Mouse (Mus musculus) macrophage (primary cell): ENCODE measurements around the gene Lekr1. TPM values are rescaled to one million over a fixed set of nuclear protein-coding genes. Genes with fewer than 3 reads are reported as not detected.

Source experiments
- H3K27ac ChIP-seq: fragments of 350-480 bp; formaldehyde crosslinking; 2 replicates; pipeline ENCODE4 v1.9.0; 2021
- H3K36me3 ChIP-seq: fragments of 350-480 bp; formaldehyde crosslinking; 2 replicates; pipeline ENCODE4 v1.9.0; 2021; ENCODE audit errors: inconsistent target
- H3K4me3 ChIP-seq: fragments of 350-480 bp; formaldehyde crosslinking; 2 replicates; pipeline ENCODE4 v1.9.0; 2021; ENCODE audit errors: inconsistent target
- H3K79me2 ChIP-seq: fragments of 350-480 bp; formaldehyde crosslinking; 2 replicates; pipeline ENCODE4 v1.9.0; 2021; ENCODE audit errors: inconsistent target
- WGBS: methylation state at CpG from one replicate; pipeline ENCODE4 v1.1.7; 2026; ENCODE audit warnings: inconsistent platforms; ENCODE audit not compliant: missing documents; 5-methylcytosine and 5-hydroxymethylcytosine counted together
- polyA plus RNA-seq: library from polyadenylated mRNA; stranded (reverse); fragments of 250-400 nt; gene quantifications from 3 replicates; pipeline ENCODE4 v1.2.4, GENCODE M21; 2018; ENCODE audit warnings: inconsistent platforms

The Lekr1 gene
- polyA plus RNA-seq, 1 experiment from 2014 or later: 2.4 TPM

DNA sequence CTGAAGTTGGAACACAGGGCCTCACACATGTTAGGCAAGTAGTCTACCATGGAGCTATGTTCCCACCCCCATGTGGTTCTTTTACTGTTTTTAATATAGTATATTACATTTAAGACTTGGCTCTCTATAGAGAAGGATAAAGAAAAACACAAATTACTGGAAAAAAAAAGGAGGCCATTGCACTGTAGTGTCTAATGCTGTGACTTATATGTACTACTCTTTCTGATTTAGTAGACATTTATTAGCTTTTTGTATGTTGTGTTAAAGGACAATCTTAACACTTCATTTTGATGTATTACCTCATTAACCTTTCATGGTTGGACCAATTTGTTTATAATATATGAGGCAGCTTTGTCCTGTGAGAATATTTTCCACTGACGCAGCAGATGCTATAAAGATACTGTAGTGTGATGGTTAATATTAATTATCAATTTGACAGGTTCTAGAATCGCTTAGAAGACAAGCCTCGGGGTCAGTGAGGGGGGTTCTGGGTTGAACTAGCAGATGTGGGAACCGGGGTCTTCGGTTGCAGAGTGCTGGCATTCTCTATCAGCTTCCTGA, 26.5 kb upstream of the Lekr1 start:
- no peak overlapping the region for H3K4me3 ChIP-seq
- no peaks in the 10 kb centered on the region for H3K36me3 ChIP-seq
- H3K79me2 ChIP-seq: no peaks in the 10 kb centered on the region
- 84% methylated on average over 5 of the region's 5 CpGs for WGBS
- no peak overlapping the region for H3K27ac ChIP-seq

DNA sequence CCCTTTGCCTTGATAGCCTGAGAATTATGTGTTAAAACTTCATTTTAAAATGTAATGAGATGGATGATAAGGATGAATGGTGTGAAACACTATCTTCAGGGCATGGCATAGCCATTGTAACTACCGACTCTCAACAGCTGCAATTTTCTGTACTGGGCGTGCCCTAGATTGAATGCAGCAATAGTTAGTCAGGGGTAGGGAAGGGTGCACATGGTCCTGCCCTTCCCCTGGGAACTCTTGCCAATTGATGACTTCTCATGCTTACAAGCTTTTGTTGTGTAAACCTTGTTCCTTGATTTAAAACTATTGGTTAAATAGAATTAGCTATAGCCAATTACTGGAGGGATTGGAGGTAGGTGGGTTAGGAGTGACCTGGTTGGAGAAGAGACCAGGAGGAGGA, 23.1 kb upstream of the Lekr1 start:
- WGBS: 95% methylated on average over 2 of the region's 2 CpGs
- Histone ChIP-seq H3K4me3 (no peak overlapping the region), H3K27ac (no peak overlapping the region), H3K79me2 (no peaks in the 10 kb centered on the region), H3K36me3 (no peaks in the 10 kb centered on the region)

DNA sequence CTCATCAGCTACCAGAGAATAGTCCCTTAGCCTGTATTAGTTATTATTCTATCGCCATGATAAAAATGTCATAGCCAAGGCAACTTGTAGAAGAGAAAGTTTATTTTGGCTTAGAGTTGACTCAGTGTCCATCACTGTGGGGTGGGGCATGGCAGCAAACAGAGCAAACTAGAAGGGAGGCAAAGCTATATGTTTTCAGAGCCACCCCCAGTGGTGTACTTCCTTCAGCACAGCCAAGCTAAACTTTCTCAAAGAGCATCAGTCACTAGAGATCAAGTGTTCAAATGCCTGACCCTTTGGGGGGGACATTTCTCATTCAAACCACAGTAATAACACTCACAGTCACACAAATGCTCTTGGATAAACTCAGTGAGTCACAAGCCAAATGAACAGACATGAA, 22.4 kb upstream of the Lekr1 start:
- H3K27ac ChIP-seq: no peak overlapping the region
- H3K4me3 ChIP-seq: no peak overlapping the region
- H3K79me2 ChIP-seq: no peaks in the 10 kb centered on the region
- 92% methylated on average over 1 of the region's 1 CpGs for WGBS
- H3K36me3 ChIP-seq: no peaks in the 10 kb centered on the region

DNA sequence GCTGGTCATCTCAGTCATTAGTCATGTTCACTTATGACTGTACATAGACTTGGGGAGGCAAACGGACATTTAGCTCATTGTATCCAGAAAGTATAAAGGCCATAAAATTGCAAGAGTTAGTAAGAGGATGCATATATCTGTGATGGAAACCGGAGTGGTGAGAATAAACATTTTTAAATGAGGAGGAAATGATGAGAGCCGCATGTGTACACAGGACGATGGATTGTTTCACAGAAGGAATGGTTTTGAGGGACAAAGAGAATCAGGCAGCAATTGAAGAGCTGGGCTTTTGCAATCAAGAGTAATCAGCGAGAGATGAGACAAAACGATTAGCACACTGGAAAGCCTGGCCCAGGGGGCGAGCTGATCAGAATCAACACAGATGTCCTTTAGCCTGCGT, 18.4 kb upstream of the Lekr1 start:
- Histone ChIP-seq H3K79me2 (no peaks in the 10 kb centered on the region), H3K36me3 (no peaks in the 10 kb centered on the region), H3K4me3 (no peak overlapping the region), H3K27ac (no peak overlapping the region)
- 97% methylated on average over 8 of the region's 8 CpGs for WGBS

DNA sequence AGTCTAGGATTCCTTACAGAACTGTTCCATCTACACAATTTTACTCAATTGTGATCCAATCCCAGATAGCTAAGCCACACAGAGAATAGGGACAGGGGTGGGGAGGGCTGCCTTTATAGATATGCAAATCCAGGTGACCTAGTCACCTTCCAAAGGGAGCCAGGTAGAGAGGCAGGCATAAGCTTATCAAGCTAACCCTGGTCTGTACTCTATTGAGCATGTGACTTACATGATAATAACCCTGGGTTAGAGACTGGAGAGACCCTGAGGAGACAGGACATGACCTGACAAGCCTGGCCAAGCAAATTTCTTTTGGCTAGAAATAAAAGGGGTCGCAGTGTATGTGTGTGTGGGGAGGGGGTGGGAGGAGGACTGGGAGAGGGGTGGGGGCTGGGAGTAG, 17.1 kb upstream of the Lekr1 start:
- Histone ChIP-seq H3K36me3 (no peaks in the 10 kb centered on the region), H3K79me2 (no peaks in the 10 kb centered on the region), H3K4me3 (no peak overlapping the region), H3K27ac (no peak overlapping the region)
- WGBS: no CpG with 5 or more reads among the region's 1 CpGs

DNA sequence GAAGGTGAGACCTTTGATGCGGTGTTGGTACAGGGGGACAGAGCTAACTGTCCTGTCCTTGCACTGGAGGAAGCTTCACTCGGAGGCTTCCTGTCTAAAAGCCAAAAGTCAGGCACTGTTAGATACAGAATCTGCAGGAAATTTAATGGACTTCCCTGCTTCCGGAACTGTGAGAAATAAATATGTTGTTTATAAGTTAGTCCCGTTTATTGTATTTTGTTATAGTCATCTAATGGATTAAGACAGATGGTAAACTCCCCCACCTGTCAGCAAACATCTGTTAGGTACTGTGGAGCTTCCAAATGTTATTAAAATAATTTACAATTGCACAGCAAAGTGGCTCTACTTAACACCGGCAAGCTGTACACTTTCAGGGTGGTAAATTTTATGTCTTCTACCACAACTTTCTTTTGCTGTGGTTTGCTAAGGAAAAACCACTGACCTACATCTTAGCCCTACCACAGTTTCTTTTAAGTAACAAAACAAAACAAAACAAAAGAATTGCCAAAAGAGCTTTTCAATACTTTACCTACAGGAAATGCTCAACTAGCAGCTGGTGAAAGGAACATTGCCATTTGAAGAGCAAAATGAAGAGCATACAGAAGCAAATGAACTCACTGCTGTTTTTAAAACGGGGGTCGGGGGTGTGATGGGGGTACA, 15.7 kb upstream of the Lekr1 start:
- 69% methylated on average over 7 of the region's 7 CpGs for WGBS
- Histone ChIP-seq H3K79me2 (no peaks in the 10 kb centered on the region), H3K27ac (no peak overlapping the region), H3K4me3 (no peak overlapping the region), H3K36me3 (no peaks in the 10 kb centered on the region)

DNA sequence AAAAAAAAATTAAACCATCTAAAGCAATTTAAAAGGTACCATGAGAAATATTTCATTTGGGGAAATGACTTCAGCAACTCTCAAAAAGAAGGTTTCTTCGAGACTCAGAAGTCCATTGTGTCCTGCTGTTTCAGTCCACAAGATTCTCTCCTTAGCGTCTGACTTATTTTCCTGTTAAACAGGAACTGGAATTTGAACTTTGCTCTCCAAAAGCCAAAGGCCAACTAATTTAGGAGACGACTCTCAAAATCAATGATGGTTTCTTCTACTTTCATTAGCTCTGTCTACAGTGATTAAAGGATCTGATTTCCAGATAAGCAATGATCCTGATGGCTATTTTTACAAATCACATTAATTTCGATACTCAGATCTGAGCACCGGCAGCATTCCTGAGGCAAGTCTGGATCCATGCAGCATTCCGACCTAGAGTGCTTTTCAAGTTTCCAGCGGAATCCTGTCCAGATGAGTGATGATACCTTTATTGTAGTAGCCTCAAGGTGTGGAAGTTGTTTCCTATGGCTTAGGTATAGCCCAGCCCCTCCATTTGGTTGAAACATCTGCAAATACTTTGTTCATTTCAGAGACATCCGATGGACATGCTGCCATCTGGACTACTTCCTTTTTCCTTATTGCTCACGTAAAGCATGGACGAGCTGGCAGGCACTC, 11.4 kb upstream of the Lekr1 start:
- WGBS: 71% methylated on average over 10 of the region's 10 CpGs
- H3K27ac ChIP-seq: no peak overlapping the region
- no peaks in the 10 kb centered on the region for H3K36me3 ChIP-seq
- no peak overlapping the region for H3K4me3 ChIP-seq
- H3K79me2 ChIP-seq: no peaks in the 10 kb centered on the region

DNA sequence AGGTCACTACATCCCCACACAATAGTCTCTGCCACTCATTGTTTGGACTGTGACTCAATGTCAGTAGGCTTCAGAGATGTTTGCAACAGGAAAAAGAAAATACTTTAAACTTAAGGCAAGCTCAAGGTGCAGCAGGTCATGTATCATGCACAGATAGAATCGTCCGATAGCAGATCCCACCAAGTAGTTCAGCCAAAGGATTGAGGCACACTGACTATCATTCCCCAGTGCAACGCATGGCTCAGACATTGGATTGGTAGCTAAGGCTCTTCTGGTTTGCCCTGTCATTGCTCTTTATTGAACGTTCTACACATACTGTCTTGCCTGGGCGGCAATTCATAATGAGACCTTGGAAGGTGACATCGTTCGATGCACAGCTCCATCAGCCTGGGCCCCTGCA, 9.6 kb upstream of the Lekr1 start:
- Histone ChIP-seq H3K79me2 (no peaks in the 10 kb centered on the region), H3K27ac (no peak overlapping the region), H3K36me3 (no peaks in the 10 kb centered on the region), H3K4me3 (no peak overlapping the region)
- WGBS: 89% methylated on average over 7 of the region's 7 CpGs

DNA sequence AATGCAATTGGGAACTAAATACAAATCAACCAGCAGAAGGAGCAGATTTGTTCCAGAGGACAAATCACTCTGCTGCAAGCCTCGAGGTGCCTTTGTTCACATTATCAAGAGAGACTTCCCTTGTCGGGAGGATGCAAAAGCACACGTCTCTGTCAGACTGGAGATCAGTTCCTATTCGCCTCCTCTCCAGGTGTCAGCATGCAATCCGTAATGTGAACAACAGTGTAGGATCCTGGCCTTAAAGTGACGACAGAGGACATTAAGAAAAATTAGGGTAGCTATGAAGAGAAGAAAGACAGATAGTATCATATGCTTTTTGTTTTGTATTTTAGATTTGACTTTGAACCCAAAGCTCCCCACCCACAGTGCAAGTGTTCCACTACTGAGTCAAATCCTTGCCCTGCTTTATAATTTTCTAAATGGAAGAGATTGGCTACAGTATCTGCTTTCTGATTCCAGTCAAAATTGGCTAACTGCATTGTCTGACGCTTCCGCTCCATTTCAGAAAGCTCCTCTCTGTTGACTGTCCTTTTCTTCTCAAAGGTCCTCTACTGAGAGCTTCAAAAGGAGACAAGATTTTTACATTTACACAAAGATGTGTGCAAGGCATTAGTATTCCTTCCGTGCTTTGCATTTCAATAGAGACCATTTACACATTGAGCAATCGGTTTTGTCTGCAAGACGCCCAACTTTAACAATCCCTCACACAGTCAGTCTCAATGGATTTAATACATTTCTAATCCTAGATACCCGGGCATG, 8.9 kb upstream of the Lekr1 start:
- WGBS: 82% methylated on average over 12 of the region's 12 CpGs
- H3K79me2 ChIP-seq: no peaks in the 10 kb centered on the region
- H3K4me3 ChIP-seq: no peak overlapping the region
- no peaks in the 10 kb centered on the region for H3K36me3 ChIP-seq
- H3K27ac ChIP-seq: no peak overlapping the region

DNA sequence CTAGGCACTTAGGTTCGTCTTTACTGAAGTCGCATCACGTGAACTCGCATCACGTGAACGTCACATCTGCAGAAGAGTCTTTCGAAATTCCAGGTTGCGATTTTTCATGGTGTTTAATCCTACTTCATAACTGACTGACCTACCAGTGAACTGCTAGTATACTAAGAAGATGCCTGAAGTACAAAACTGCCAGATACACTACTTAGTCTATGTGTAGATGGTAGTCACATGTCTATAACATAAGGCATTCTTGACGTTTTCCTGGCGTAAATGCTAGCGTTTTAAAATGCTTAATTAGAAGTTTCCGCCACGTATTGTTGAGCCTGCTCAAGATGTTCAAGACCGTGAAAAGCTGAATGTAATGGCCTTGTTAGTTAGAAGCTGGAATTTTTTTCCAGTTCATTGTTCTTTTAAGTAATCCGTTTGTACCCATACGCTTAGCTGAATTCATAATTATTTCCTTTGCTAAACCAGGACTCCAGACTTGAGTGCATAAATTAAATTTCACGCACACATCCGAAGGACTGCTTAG, 7.9 kb upstream of the Lekr1 start:
- Histone ChIP-seq H3K79me2 (no peaks in the 10 kb centered on the region), H3K36me3 (no peaks in the 10 kb centered on the region), H3K4me3 (peak overlapping the region; percentile 54), H3K27ac (peak overlapping the region; percentile 84)
- WGBS: 54% methylated on average over 18 of the region's 18 CpGs

DNA sequence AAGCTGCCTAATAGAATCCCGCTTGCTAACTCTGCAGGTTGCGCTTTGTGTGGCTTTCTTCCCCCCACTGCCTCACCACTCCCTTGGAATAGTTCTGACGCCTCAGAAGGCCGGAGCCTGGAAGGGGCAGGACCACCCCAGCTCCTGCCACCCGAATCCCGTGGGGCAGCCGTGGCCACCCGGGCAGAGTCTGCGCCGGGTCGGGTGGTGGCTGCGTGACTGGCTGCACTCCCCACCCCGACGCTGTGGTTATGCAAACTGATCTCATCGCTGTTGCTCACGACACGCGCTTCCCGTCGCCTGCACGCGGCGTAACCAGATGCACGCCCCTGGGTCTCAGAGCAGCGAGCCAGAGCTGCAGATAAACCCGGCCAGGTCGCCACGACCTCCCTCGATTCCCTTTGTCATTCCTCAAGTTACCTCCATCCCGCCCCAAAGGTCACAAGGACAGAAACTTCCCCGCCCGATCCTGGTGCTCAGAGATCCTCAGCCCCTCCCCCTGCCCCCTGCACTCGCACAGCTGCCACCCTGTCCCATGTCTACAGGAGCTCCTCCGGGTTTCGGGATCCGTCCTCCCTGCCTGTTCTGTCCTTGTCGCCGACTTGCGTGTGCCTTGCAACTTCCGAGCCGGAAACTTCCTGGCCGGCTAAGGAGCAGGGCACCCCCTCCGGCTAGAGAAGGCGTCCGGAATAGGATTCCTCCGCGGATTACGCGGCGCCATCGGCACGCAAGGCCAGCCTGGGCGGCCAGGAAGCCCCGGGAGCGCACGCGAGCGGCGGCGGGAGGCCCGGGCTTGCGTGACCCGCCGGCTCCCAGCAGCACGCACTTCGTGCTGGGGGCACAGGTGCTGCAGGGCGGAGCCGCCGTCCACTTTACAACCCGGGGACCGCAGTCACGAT, 7.1 kb upstream of the Lekr1 start:
- H3K27ac ChIP-seq: peak overlapping the region; percentile 84

DNA sequence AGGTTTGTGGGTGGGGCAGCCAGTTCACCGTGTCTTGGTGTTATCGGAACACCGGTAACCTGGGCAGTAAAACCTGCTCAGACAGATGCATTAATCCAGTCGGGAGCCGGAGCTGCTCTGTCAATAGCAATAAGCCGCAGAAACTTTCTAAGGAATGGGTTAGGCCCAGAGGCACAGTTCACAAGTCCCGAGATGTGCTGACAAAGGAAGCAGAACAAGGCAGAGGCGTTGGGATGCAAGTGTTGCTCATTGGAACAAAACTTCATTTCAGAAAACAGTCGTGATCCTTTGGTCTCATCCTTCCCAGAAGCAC, 6.5 kb upstream of the Lekr1 start:
- WGBS: 6% methylated on average over 9 of the region's 9 CpGs
- Histone ChIP-seq H3K27ac (peak overlapping the region; percentile 84), H3K79me2 (no peaks in the 10 kb centered on the region), H3K36me3 (no peaks in the 10 kb centered on the region), H3K4me3 (peak overlapping the region; percentile 54)

More for the DNA sequence above, 7.1 kb upstream of the Lekr1 start:
- WGBS: under 1% methylated on average over 70 of the region's 72 CpGs
- Histone ChIP-seq H3K79me2 (no peaks in the 10 kb centered on the region), H3K4me3 (peak overlapping the region; percentile 54), H3K36me3 (no peaks in the 10 kb centered on the region)

DNA sequence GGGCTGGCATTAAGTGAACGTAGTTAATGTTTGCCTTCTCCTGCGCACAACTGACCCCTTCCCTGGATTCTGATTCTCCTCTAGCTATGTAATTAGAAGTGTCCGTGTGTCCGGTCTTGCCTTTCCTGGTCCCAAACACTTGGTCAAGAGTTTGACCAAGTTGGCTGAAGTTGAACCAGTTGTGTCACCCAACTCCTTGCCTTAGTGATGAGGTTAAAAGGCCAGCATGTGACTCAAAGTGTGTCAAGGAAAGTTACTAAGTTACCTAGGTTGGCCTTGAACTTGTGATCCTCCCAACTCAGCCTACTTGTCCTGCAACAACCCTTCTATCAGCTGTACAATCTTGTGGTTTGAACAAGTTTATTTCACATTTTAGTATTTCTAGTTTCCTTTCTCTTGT, 5.7 kb upstream of the Lekr1 start:
- 93% methylated on average over 4 of the region's 4 CpGs for WGBS

DNA sequence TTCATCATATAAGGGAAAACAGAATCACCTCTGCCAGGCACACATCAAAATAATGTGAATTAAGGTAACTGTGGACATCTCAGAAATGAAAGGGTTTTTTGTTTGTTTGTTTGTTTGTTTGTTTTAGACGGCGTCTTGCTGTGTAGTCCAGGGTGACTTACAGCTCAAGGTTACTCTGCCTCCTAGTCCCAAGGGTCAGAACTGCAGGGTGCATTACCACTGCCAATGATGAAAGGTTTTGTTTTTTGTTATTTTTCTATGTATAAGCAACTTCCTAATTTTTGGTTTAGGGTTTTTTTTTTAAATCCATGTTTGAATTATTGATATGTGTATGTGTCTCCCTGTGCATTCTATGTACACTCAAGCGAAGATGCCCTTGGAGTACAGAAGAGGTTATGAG, 4.3 kb upstream of the Lekr1 start:
- H3K36me3 ChIP-seq: no peaks in the 10 kb centered on the region
- no peak overlapping the region for H3K4me3 ChIP-seq
- 75% methylated on average over 3 of the region's 3 CpGs for WGBS
- H3K27ac ChIP-seq: no peak overlapping the region
- no peaks in the 10 kb centered on the region for H3K79me2 ChIP-seq

More for the DNA sequence above, 5.7 kb upstream of the Lekr1 start:
- H3K27ac ChIP-seq: no peak overlapping the region
- no peaks in the 10 kb centered on the region for H3K79me2 ChIP-seq
- no peak overlapping the region for H3K4me3 ChIP-seq
- no peaks in the 10 kb centered on the region for H3K36me3 ChIP-seq
